Mouse (Mus musculus): ENCODE results near the gene Piga. TPM values are rescaled to one million over a fixed set of nuclear protein-coding genes. Genes with fewer than 3 reads are reported as not detected.

Piga gene
- total RNA-seq, 2 experiments from 2014 or later = 7.2 to 9.9 TPM

GRCm38 (mm10) chrX:164431133-164431532, 11.5 kb downstream of the Piga start:
- no peak for ATAC-seq (ENCODE audit: poor library complexity, severe bottlenecking)

- peak; percentile 78 for ATAC-seq (ENCODE audit: poor library complexity, severe bottlenecking)
These were observed 12.0 kb downstream of the Piga start for GRCm38 (mm10) chrX:164431541-164431940.

GRCm38 (mm10) chrX:164432682-164433081, 13.1 kb downstream of the Piga start:
- no peak for ATAC-seq (ENCODE audit: poor library complexity, severe bottlenecking)

- peak; percentile 92 for ATAC-seq (ENCODE audit: poor library complexity, severe bottlenecking)
These were observed 17.1 kb downstream of the Piga start, which contains the start of gene Asb11 for GRCm38 (mm10) chrX:164436709-164437108. Asb11 (plus strand) TSS chrX:164436994.

GRCm38 (mm10) chrX:164439462-164439861, 19.9 kb downstream of the Piga start:
- ATAC-seq (ENCODE audit: poor library complexity, severe bottlenecking) = no peak

- ATAC-seq (ENCODE audit: poor library complexity, severe bottlenecking) = no peak
These were observed 20.6 kb downstream of the Piga start for GRCm38 (mm10) chrX:164440140-164440539.

GRCm38 (mm10) chrX:164440703-164441102, 21.1 kb downstream of the Piga start:
- no peak for ATAC-seq (ENCODE audit: poor library complexity, severe bottlenecking)

- no peak for ATAC-seq (ENCODE audit: poor library complexity, severe bottlenecking)
These were observed 21.7 kb downstream of the Piga start for GRCm38 (mm10) chrX:164441306-164441705.

GRCm38 (mm10) chrX:164445601-164446000, 26.0 kb downstream of the Piga start:
- ATAC-seq (ENCODE audit: poor library complexity, severe bottlenecking) = no peak

- peak; percentile 62; the same call in 1 of the 2 replicates for ATAC-seq (ENCODE audit: poor library complexity, severe bottlenecking)
These were observed 26.5 kb downstream of the Piga start for GRCm38 (mm10) chrX:164446106-164446551.

- ATAC-seq (ENCODE audit: poor library complexity, severe bottlenecking) = no peak
These were observed 27.5 kb downstream of the Piga start for GRCm38 (mm10) chrX:164446835-164447681.

GRCm38 (mm10) chrX:164447682-164448071, 28.1 kb downstream of the Piga start:
- no peak for ATAC-seq (ENCODE audit: poor library complexity, severe bottlenecking)

GRCm38 (mm10) chrX:164449201-164449600, 29.6 kb downstream of the Piga start:
- peak; percentile 73 for ATAC-seq (ENCODE audit: poor library complexity, severe bottlenecking)

- no peak for ATAC-seq (ENCODE audit: poor library complexity, severe bottlenecking)
These were observed 39.8 kb downstream of the Piga start for GRCm38 (mm10) chrX:164459205-164459878.

Other genes with a start within 250 kb of the Piga start
- 27.4 and 30.8 TPM in 2 replicates for gene Bmx, start 161.6 kb upstream of the Piga start, total RNA-seq (2015)
- gene Bmx, start 161.6 kb upstream of the Piga start, total RNA-seq (2017) = 40.8 and 42.4 TPM in 2 replicates
- gene Pir, start 150.4 kb upstream of the Piga start, total RNA-seq (2015) = 3.9 and 6.1 TPM in 2 replicates
- 1.7 and 2.8 TPM in 2 replicates for gene Pir, start 150.4 kb upstream of the Piga start, total RNA-seq (2017)
- 0.16 TPM in 1 of 2 replicates, not detected in the other for gene Vegfd, start 46.4 kb upstream of the Piga start, total RNA-seq (2015)
- not detected in 2 replicates for gene Vegfd, start 46.4 kb upstream of the Piga start, total RNA-seq (2017)
- gene Asb11, start 17.2 kb downstream of the Piga start, total RNA-seq (2015) = not detected in 2 replicates
- not detected in 2 replicates for gene Asb11, start 17.2 kb downstream of the Piga start, total RNA-seq (2017)
- not detected in 2 replicates for gene Asb9, start 86.5 kb downstream of the Piga start, total RNA-seq (2015)
- gene Asb9, start 86.5 kb downstream of the Piga start, total RNA-seq (2017) = not detected in 2 replicates

Measured in megakaryocyte, adult 5-6 weeks (primary cell).